Mouse (Mus musculus) gastrocnemius, postnatal 36 days (tissue): ENCODE measurements around the gene Rps6kc1. TPM values are rescaled to one million over a fixed set of nuclear protein-coding genes. Genes with fewer than 3 reads are reported as not detected.

Experiments
- DNase-seq, 2 experiments: peaks; one replicate each; pipeline ENCODE4 v3.0.0; 2022
- intact Hi-C: fragments of 180-260 bp; cut with DNase I; formaldehyde crosslinking; loops from one replicate; pipeline ENCODE4 v1.15.1; 2025
- total RNA-seq, 2 experiments: library from RNA; stranded (reverse); gene quantifications; 2 replicates each; pipeline ENCODE4 v1.2.3; 2021

Rps6kc1 gene
- total RNA-seq, 2 experiments from 2014 or later = 14.9 to 18.3 TPM

- intact Hi-C loops = no loop called here
- no peak for DNase-seq
These were observed 135.3 kb downstream of the Rps6kc1 start for GRCm38 (mm10) chr1:190776260-190776659.

GRCm38 (mm10) chr1:190772088-190772885 lies 139.3 kb downstream of the Rps6kc1 start:
- intact Hi-C loops = no loop called here
- DNase-seq = no peak

GRCm38 (mm10) chr1:190769748-190770147 lies 141.8 kb downstream of the Rps6kc1 start:
- intact Hi-C loops = no loop called here
- DNase-seq = no peak

GRCm38 (mm10) chr1:190768307-190768706 lies 143.3 kb downstream of the Rps6kc1 start:
- DNase-seq = no peak
- intact Hi-C loops = no loop called here

GRCm38 (mm10) chr1:190767621-190768020 lies 143.9 kb downstream of the Rps6kc1 start:
- intact Hi-C loops = no loop called here
- no peak for DNase-seq

GRCm38 (mm10) chr1:190766800-190767199 lies 144.8 kb downstream of the Rps6kc1 start:
- intact Hi-C loops = no loop called here
- no peak for DNase-seq

- DNase-seq = no peak
- intact Hi-C loops = no loop called here
These were observed 147.8 kb downstream of the Rps6kc1 start for GRCm38 (mm10) chr1:190763756-190764155.

GRCm38 (mm10) chr1:190761786-190762185 lies 149.8 kb downstream of the Rps6kc1 start:
- DNase-seq = no peak
- intact Hi-C loops = no loop called here

GRCm38 (mm10) chr1:190757899-190758298 lies 153.7 kb downstream of the Rps6kc1 start:
- no peak for DNase-seq
- intact Hi-C loops = no loop called here

- DNase-seq = no peak
- intact Hi-C loops = no loop called here
These were observed 159.6 kb downstream of the Rps6kc1 start for GRCm38 (mm10) chr1:190751794-190752570.

GRCm38 (mm10) chr1:190748937-190749336 lies 162.6 kb downstream of the Rps6kc1 start:
- no peak for DNase-seq
- intact Hi-C loops = no loop called here

GRCm38 (mm10) chr1:190741421-190741820 lies 170.1 kb downstream of the Rps6kc1 start:
- intact Hi-C loops = no loop called here
- no peak for DNase-seq

GRCm38 (mm10) chr1:190732803-190733202 lies 178.8 kb downstream of the Rps6kc1 start:
- intact Hi-C loops = no loop called here
- no peak for DNase-seq

- intact Hi-C loops = no loop called here
- DNase-seq = no peak
These were observed 182.0 kb downstream of the Rps6kc1 start for GRCm38 (mm10) chr1:190729516-190730088.

GRCm38 (mm10) chr1:190728111-190728651 lies 183.4 kb downstream of the Rps6kc1 start:
- DNase-seq = no peak
- intact Hi-C loops = no loop called here

- intact Hi-C loops = no loop called here
- no peak for DNase-seq
These were observed 184.2 kb downstream of the Rps6kc1 start for GRCm38 (mm10) chr1:190727385-190727784.

- no peak for DNase-seq
- intact Hi-C loops = no loop called here
These were observed 186.8 kb downstream of the Rps6kc1 start for GRCm38 (mm10) chr1:190724591-190725380.

GRCm38 (mm10) chr1:190723926-190724430 lies 187.6 kb downstream of the Rps6kc1 start:
- intact Hi-C loops = no loop called here
- no peak for DNase-seq

- no peak for DNase-seq
- intact Hi-C loops = no loop called here
These were observed 197.7 kb downstream of the Rps6kc1 start for GRCm38 (mm10) chr1:190713848-190714247.

GRCm38 (mm10) chr1:190697576-190697975 lies 214.0 kb downstream of the Rps6kc1 start:
- intact Hi-C loops = no loop called here
- no peak for DNase-seq
